Mouse (Mus musculus) lung, adult 2 months (tissue): ENCODE measurements around the gene Maml3.

Experiments used
- CTCF ChIP-seq: fragments of 200-500 bp; IDR thresholded peaks from 2 replicates; pipeline ENCODE4 v1.5.1; 2011; ENCODE audit warnings: mild to moderate bottlenecking, low read length, control low read depth; ENCODE audit not compliant: insufficient read depth
- POLR2A ChIP-seq: fragments of 200-500 bp; IDR thresholded peaks from 2 replicates; pipeline ENCODE4 v1.6.1; 2011; ENCODE audit warnings: low read depth, mild to moderate bottlenecking, control low read depth, low read length, borderline replicate concordance; ENCODE audit errors: extremely low read depth

- TF ChIP-seq CTCF: no peak
- TF ChIP-seq POLR2A: no peak
These were observed 404.8 kb downstream of the Maml3 start for GRCm38 (mm10) chr3:51700123-51700522.
